Mouse (Mus musculus) embryonic fibroblast, embryonic 13.5 days (primary cell): ENCODE data around the gene 1810043G02Rik.
"Not testable (repeated sequence)": the region's sequence is repeated elsewhere in the genome, so short reads cannot be mapped to it uniquely, and the experiment has no call there.

Experiments
- CTCF ChIP-seq: IDR thresholded peaks from 2 replicates; pipeline ENCODE4 v1.5.1; 2011; ENCODE audit warnings: mild to moderate bottlenecking, control low read depth, low read length, moderate library complexity, borderline replicate concordance; ENCODE audit not compliant: insufficient read depth
- POLR2A ChIP-seq: IDR thresholded peaks from 2 replicates; pipeline ENCODE4 v1.6.1; 2011; ENCODE audit warnings: low read depth, mild to moderate bottlenecking, control low read depth, low read length, moderate library complexity

DNA sequence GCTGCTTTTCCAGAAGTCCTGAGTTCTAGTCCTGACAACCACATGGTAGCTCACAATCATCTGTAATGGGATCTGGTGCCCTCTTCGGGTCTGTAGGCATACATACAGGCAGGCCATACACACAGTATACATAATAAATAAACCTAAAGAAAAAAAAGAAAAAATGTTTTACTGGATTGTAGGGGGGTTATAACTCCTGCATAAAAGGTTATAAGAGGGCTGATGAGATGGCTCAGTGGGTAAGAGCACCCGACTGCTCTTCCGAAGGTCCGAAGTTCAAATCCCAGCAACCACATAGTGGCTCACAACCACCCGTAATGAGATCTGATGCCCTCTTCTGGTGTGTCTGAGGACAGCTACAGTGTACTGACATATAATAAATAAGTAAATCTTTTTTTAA is 32.8 kb downstream of the 1810043G02Rik start:
- TF ChIP-seq CTCF, POLR2A: not testable (repeated sequence)
